8 mouse cellular contexts compared by ENCODE assay signal in genomic region chr15:78914091-78914822, GRCm38 (mm10). TPM values are rescaled to one million over a fixed set of nuclear protein-coding genes. Genes with fewer than 3 reads are reported as not detected.
DNase-seq lines count a peak whose midpoint lies in the region; ATAC-seq and TF ChIP-seq lines count a peak whose summit lies in the region.

No protein-coding gene starts in this region.

- H3K4me1 ChIP-seq in erythroblast, embryonic 14.5 days (ENCODE audit: control insufficient read depth), result peaks cover 79% of the 10 kb centered on the region
- H3K4me1 ChIP-seq in thymus, adult 2 months (replicated peaks; ENCODE audit: control insufficient read depth, insufficient read depth, low read length), result peaks cover 29% of the 10 kb centered on the region
- peaks cover 32% of the 10 kb centered on the region for H3K4me1 ChIP-seq in heart, embryonic 15.5 days (replicated peaks)
- peaks cover 65% of the 10 kb centered on the region for H3K4me1 ChIP-seq in liver, embryonic 13.5 days (replicated peaks)

- H3K9ac ChIP-seq in heart, embryonic 15.5 days, result peak overlapping the region; percentile 76
- H3K9ac ChIP-seq in liver, embryonic 13.5 days, result peak overlapping the region; percentile 79

- H3K4me2 ChIP-seq in heart, embryonic 15.5 days, result peak overlapping the region; percentile 100
- peak overlapping the region; percentile 100 for H3K4me2 ChIP-seq in liver, embryonic 13.5 days

- DNase-seq in thymus, adult 2 months, result peak; percentile 54
- DNase-seq in thymus, postnatal 25 days, result no peak
- DNase-seq in liver, embryonic 13.5 days, result no peak
- peak; percentile 39 to 42 for DNase-seq in right cerebral cortex, postnatal 36 days (ENCODE audit: low spot score in 2 of 2)
- no peak for DNase-seq in ovary, postnatal 10 days (ENCODE audit: low spot score)

- no peak for ATAC-seq in erythroblast, adult 5-6 weeks (replicated peaks; ENCODE audit: low FRiP score, poor library complexity, severe bottlenecking)
- ATAC-seq in heart, embryonic 15.5 days (replicated peaks; ENCODE audit: insufficient number of reproducible peaks, insufficient read depth, low FRiP score, low read depth), result peak; percentile 53
- peak; percentile 56 for ATAC-seq in liver, embryonic 13.5 days (ENCODE audit: low read depth)

- 1% methylated on average over 87 of the region's 87 CpGs for WGBS in thymus, adult 2 months
- under 1% methylated on average over 87 of the region's 87 CpGs for WGBS in heart, embryonic 15.5 days
- under 1% methylated on average over 87 of the region's 87 CpGs for WGBS in liver, embryonic 13.5 days (ENCODE audit: insufficient replicate concordance)

- no peaks in the 10 kb centered on the region for H3K9me3 ChIP-seq in erythroblast, embryonic 14.5 days (ENCODE audit: control insufficient read depth, low read length)
- no peaks in the 10 kb centered on the region for H3K9me3 ChIP-seq in heart, embryonic 15.5 days (replicated peaks)
- no peaks in the 10 kb centered on the region for H3K9me3 ChIP-seq in liver, embryonic 13.5 days (replicated peaks)

- H3K36me3 ChIP-seq in erythroblast, embryonic 14.5 days (ENCODE audit: control insufficient read depth), result peaks cover 59% of the 10 kb centered on the region
- peaks cover 9% of the 10 kb centered on the region for H3K36me3 ChIP-seq in thymus, adult 2 months (ENCODE audit: control insufficient read depth, insufficient read depth, low read length)
- H3K36me3 ChIP-seq in heart, embryonic 15.5 days, result peaks cover 27% of the 10 kb centered on the region
- peaks cover 44% of the 10 kb centered on the region for H3K36me3 ChIP-seq in liver, embryonic 13.5 days

- H3K4me3 ChIP-seq in erythroblast, embryonic 14.5 days (replicated peaks), result peak overlapping the region; percentile 81
- peak overlapping the region; percentile 70 for H3K4me3 ChIP-seq in thymus, adult 2 months (ENCODE audit: control insufficient read depth, insufficient read depth, low read length)
- peak overlapping the region; percentile 74 for H3K4me3 ChIP-seq in heart, embryonic 15.5 days
- H3K4me3 ChIP-seq in liver, embryonic 13.5 days (replicated peaks), result peak overlapping the region; percentile 74

- no peak for TF ChIP-seq CTCF in thymus, adult 2 months (IDR thresholded peaks at IDR 0.05; ENCODE audit: borderline replicate concordance, control insufficient read depth, extremely low read depth, insufficient read depth, low read length, poor library complexity)

- no peak overlapping the region for H3K27ac ChIP-seq in thymus, adult 2 months (ENCODE audit: control insufficient read depth, insufficient read depth, low read length)
- peak overlapping the region; percentile 83 for H3K27ac ChIP-seq in heart, embryonic 15.5 days
- peak overlapping the region; percentile 78 for H3K27ac ChIP-seq in liver, embryonic 13.5 days

- no peaks in the 10 kb centered on the region for H3K27me3 ChIP-seq in erythroblast, embryonic 14.5 days (ENCODE audit: control insufficient read depth)
- no peaks in the 10 kb centered on the region for H3K27me3 ChIP-seq in thymus, adult 2 months (ENCODE audit: control insufficient read depth, insufficient read depth, low read length)
- no peaks in the 10 kb centered on the region for H3K27me3 ChIP-seq in heart, embryonic 15.5 days
- no peaks in the 10 kb centered on the region for H3K27me3 ChIP-seq in liver, embryonic 13.5 days

- TF ChIP-seq POLR2A in thymus, adult 2 months (IDR thresholded peaks at IDR 0.05; ENCODE audit: control insufficient read depth, extremely low read depth, insufficient read depth, low read length, poor library complexity), result no peak

RNA-seq across cellular contexts. Expression of gene Pdxp, which starts 0.5 kb away (rescaled TPM):
- polyA plus RNA-seq in erythroblast, embryonic 14.5 days (2012), result 2.1 and 3.0 TPM in 2 replicates
- total RNA-seq in erythroblast, adult 5-6 weeks (2015; ENCODE audit: low replicate concordance), result 2.7 and 9.4 TPM in 2 replicates
- not detected in 2 replicates for total RNA-seq in erythroblast, adult 5-6 weeks (2017; ENCODE audit: low replicate concordance)
- polyA plus RNA-seq in thymus, adult 2 months (2012; rRNA removed), result 72.0 and 94.8 TPM in 2 replicates
- polyA plus RNA-seq in heart, embryonic 15.5 days (2015; fragmentation: Nextera tagmentation; extraction: Ambion mirVana), result 16.2 and 20.4 TPM in 2 replicates
- polyA plus RNA-seq in liver, embryonic 13.5 days (2015; fragmentation: Nextera tagmentation; extraction: Ambion mirVana), result 6.9 and 7.4 TPM in 2 replicates

RNA-seq across cellular contexts. Expression of gene Lgals1, which starts 12.3 kb away (rescaled TPM):
- 121 and 168 TPM in 2 replicates for polyA plus RNA-seq in erythroblast, embryonic 14.5 days (2012)
- total RNA-seq in erythroblast, adult 5-6 weeks (2015; ENCODE audit: low replicate concordance), result 46.1 and 56.2 TPM in 2 replicates
- total RNA-seq in erythroblast, adult 5-6 weeks (2017; ENCODE audit: low replicate concordance), result 77.5 and 79.0 TPM in 2 replicates
- 359 and 428 TPM in 2 replicates for polyA plus RNA-seq in thymus, adult 2 months (2012; rRNA removed)
- 806 and 862 TPM in 2 replicates for polyA plus RNA-seq in heart, embryonic 15.5 days (2015; fragmentation: Nextera tagmentation; extraction: Ambion mirVana)
- polyA plus RNA-seq in liver, embryonic 13.5 days (2015; fragmentation: Nextera tagmentation; extraction: Ambion mirVana), result 683 and 710 TPM in 2 replicates

RNA-seq across cellular contexts. Expression of gene Sh3bp1, which starts 14.7 kb away (rescaled TPM):
- polyA plus RNA-seq in erythroblast, embryonic 14.5 days (2012), result 13.6 and 16.2 TPM in 2 replicates
- 13.6 and 15.2 TPM in 2 replicates for total RNA-seq in erythroblast, adult 5-6 weeks (2015; ENCODE audit: low replicate concordance)
- total RNA-seq in erythroblast, adult 5-6 weeks (2017; ENCODE audit: low replicate concordance), result 4.5 and 8.8 TPM in 2 replicates
- 371 and 412 TPM in 2 replicates for polyA plus RNA-seq in thymus, adult 2 months (2012; rRNA removed)
- 15.1 and 24.5 TPM in 2 replicates for polyA plus RNA-seq in heart, embryonic 15.5 days (2015; fragmentation: Nextera tagmentation; extraction: Ambion mirVana)
- 17.7 and 22.2 TPM in 2 replicates for polyA plus RNA-seq in liver, embryonic 13.5 days (2015; fragmentation: Nextera tagmentation; extraction: Ambion mirVana)

RNA-seq across cellular contexts. Expression of gene Gm49510, which starts 14.8 kb away (rescaled TPM):
- polyA plus RNA-seq in erythroblast, embryonic 14.5 days (2012), result 0.04 TPM in 1 of 2 replicates, not detected in the other
- total RNA-seq in erythroblast, adult 5-6 weeks (2015; ENCODE audit: low replicate concordance), result not detected in 2 replicates
- total RNA-seq in erythroblast, adult 5-6 weeks (2017; ENCODE audit: low replicate concordance), result 0.56 and 0.77 TPM in 2 replicates
- polyA plus RNA-seq in thymus, adult 2 months (2012; rRNA removed), result 0.08 and 0.14 TPM in 2 replicates
- 0.53 TPM in 1 of 2 replicates, not detected in the other for polyA plus RNA-seq in heart, embryonic 15.5 days (2015; fragmentation: Nextera tagmentation; extraction: Ambion mirVana)
- polyA plus RNA-seq in liver, embryonic 13.5 days (2015; fragmentation: Nextera tagmentation; extraction: Ambion mirVana), result 0.15 and 0.16 TPM in 2 replicates

RNA-seq across cellular contexts. Expression of gene Nol12, which starts 20.5 kb away (rescaled TPM):
- polyA plus RNA-seq in erythroblast, embryonic 14.5 days (2012), result 3.9 and 5.4 TPM in 2 replicates
- 1.5 and 6.1 TPM in 2 replicates for total RNA-seq in erythroblast, adult 5-6 weeks (2015; ENCODE audit: low replicate concordance)
- total RNA-seq in erythroblast, adult 5-6 weeks (2017; ENCODE audit: low replicate concordance), result 7.6 and 10.7 TPM in 2 replicates
- polyA plus RNA-seq in thymus, adult 2 months (2012; rRNA removed), result 26.8 and 27.9 TPM in 2 replicates
- polyA plus RNA-seq in heart, embryonic 15.5 days (2015; fragmentation: Nextera tagmentation; extraction: Ambion mirVana), result 29.9 and 30.3 TPM in 2 replicates
- polyA plus RNA-seq in liver, embryonic 13.5 days (2015; fragmentation: Nextera tagmentation; extraction: Ambion mirVana), result 45.6 and 48.9 TPM in 2 replicates

Comparison
In these comparisons a context has a peak if more than half of its experiments do, and no peak if none do; other contexts are left out.
1. DNase-seq: peak in thymus, adult 2 months (single experiment) and right cerebral cortex, postnatal 36 days (2 of 2); none in thymus, postnatal 25 days (single experiment), liver, embryonic 13.5 days (single experiment) and ovary, postnatal 10 days (single experiment).
2. RNA of gene Sh3bp1, which starts 14.7 kb away (polyA plus RNA-seq): 371 to 412 TPM in thymus, adult 2 months; 17.7 to 22.2 TPM in liver, embryonic 13.5 days, 15.1 to 24.5 TPM in heart, embryonic 15.5 days and 13.6 to 16.2 TPM in erythroblast, embryonic 14.5 days; every median in the first group is over 10 times any median in the second.
3. Peak in every context shown above with its lines, with median percentiles within 50 percentile points of each other: H3K4me3 ChIP-seq.